ENCODE assay signal across 26 mouse cellular contexts in the genomic region with DNA sequence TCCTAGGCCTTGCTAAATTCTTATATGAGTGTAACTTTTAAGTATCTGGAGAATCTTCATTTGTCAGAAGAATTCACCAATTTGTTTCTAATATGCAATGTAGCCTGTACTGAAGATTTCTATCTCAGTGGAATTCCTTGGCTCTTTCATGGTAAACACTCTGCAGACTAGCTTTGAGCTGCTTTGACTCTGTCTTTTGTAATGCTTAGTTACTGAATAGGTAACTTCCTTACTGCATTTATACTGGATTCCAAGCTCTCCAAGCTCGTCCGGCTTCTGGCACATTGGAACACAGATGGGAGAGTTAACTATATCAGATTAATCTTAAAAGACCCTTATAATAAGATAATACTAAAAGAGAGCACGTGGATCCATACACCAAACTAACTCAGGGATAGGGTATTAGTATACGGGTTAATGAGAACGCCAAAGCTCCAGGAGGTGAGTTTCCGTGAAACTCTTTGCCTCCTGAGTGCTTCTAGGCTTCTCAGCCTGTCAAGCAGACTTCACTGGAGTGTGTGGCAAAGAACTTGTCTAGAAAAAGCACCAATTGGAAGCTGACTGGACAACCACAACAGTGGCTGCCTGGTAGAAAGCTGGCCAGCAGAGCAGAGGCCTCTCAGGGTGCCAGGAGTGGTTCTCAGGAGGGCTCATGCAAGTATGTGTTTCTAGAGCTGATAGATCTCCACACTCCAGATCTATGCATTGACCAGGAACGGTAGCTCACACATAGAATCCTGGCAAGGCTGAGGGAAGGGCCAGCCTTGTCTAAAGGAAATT. TPM values are rescaled to one million over a fixed set of nuclear protein-coding genes. Genes with fewer than 3 reads are reported as not detected.
A peak's percentile ranks its signal among the peaks of the same experiment; 100 is the strongest.
DNase-seq lines count a peak whose midpoint lies in the region; ATAC-seq and TF ChIP-seq lines count a peak whose summit lies in the region.
"Had no signal": no experiment of that assay in that cellular context is flagged by ENCODE, and none has a peak within 500 bp of the region (broad histone marks: within the 10 kb centered on the region; RNA-seq: fewer than 3 reads in every experiment).

No protein-coding gene starts in this region.

- no peak overlapping the region for H3K4me2 ChIP-seq in lung, postnatal 0 days (replicated peaks; ENCODE audit: low read depth, low read length)
- H3K4me2 ChIP-seq: forebrain, embryonic 13.5 days; hindbrain, embryonic 13.5 days had no signal

- peak overlapping the region; percentile 96 for H3K27ac ChIP-seq in ES-Bruce4 (ENCODE audit: insufficient read depth, low read length)
- no peak overlapping the region; the same call in 1 of the 2 replicates for H3K27ac ChIP-seq in lung, postnatal 0 days (ENCODE audit: low read length)
- no peak overlapping the region for H3K27ac ChIP-seq in gastrocnemius, adult 2 months
- H3K27ac ChIP-seq: forebrain, embryonic 13.5 days; heart, embryonic 10.5 days; hindbrain, embryonic 13.5 days; hindbrain, postnatal 0 days had no signal

- no peak for TF ChIP-seq POLR2A in ES-Bruce4 (IDR thresholded peaks at IDR 0.05; ENCODE audit: insufficient read depth, low read length)

- peak; percentile 83 for DNase-seq in R1 (ENCODE audit: low read depth, low spot score)
- peak; percentile 68 for DNase-seq in lung, postnatal 0 days (ENCODE audit: low spot score)
- peak; percentile 64 for DNase-seq in lung, postnatal 36 days
- DNase-seq in gastrocnemius, adult 2 months: no peak
- no peak for DNase-seq in adipocyte (ENCODE audit: low spot score)
- DNase-seq in gastrocnemius, postnatal 10 days: no peak
- DNase-seq: adrenal gland, postnatal 10 days; cerebellum, adult 11-12 months; cerebellum, adult 9-10 months; cerebellum, postnatal 36 days; forebrain, postnatal 0 days; gastrocnemius, postnatal 36 days; heart, adult 18-20 months; heart, postnatal 10 days had no signal

- WGBS in lung, postnatal 0 days: 75% methylated on average over 7 of the region's 7 CpGs

- H3K4me3 ChIP-seq in ES-Bruce4 (ENCODE audit: low read depth, low read length): no peak overlapping the region
- H3K4me3 ChIP-seq in lung, postnatal 0 days (ENCODE audit: low read depth, low read length): no peak overlapping the region
- no peak overlapping the region for H3K4me3 ChIP-seq in gastrocnemius, adult 2 months
- H3K4me3 ChIP-seq: forebrain, embryonic 13.5 days; heart, embryonic 10.5 days; hindbrain, embryonic 13.5 days had no signal

- no peak overlapping the region for H3K9ac ChIP-seq in ES-Bruce4 (ENCODE audit: low read depth, poor library complexity, severe bottlenecking)
- no peak overlapping the region for H3K9ac ChIP-seq in lung, postnatal 0 days (replicated peaks; ENCODE audit: low read depth)
- H3K9ac ChIP-seq: forebrain, embryonic 13.5 days; forebrain, postnatal 0 days; hindbrain, embryonic 13.5 days had no signal

- H3K9me3 ChIP-seq in ES-Bruce4 (replicated peaks; ENCODE audit: control insufficient read depth, insufficient read depth, low read length, poor library complexity, severe bottlenecking): no peaks in the 10 kb centered on the region
- no peaks in the 10 kb centered on the region for H3K9me3 ChIP-seq in lung, postnatal 0 days (ENCODE audit: low read length)
- H3K9me3 ChIP-seq: forebrain, embryonic 13.5 days; heart, embryonic 10.5 days; hindbrain, embryonic 13.5 days had no signal

- intact Hi-C loops in gastrocnemius, adult 2 months (cut with DNase I): no loop called here

- H3K36me3 ChIP-seq in ES-Bruce4 (ENCODE audit: control insufficient read depth, insufficient read depth, low read length, poor library complexity, severe bottlenecking): peaks cover 30% of the 10 kb centered on the region
- H3K36me3 ChIP-seq in lung, postnatal 0 days (ENCODE audit: insufficient read depth, low read length): peaks cover 32% of the 10 kb centered on the region

- no peak for TF ChIP-seq CTCF in ES-Bruce4 (IDR thresholded peaks at IDR 0.05; ENCODE audit: low read depth, low read length)
- no peak for TF ChIP-seq CTCF in lung, postnatal 0 days (IDR thresholded peaks at IDR 0.05)
- no peak for TF ChIP-seq CTCF in gastrocnemius, adult 2 months (IDR thresholded peaks at IDR 0.05)

- no peaks in the 10 kb centered on the region for H3K27me3 ChIP-seq in ES-Bruce4 (ENCODE audit: control insufficient read depth, insufficient read depth, low read length, poor library complexity, severe bottlenecking)
- no peaks in the 10 kb centered on the region for H3K27me3 ChIP-seq in lung, postnatal 0 days (replicated peaks; ENCODE audit: insufficient read depth, low read length)
- H3K27me3 ChIP-seq: CH12.LX; forebrain, embryonic 13.5 days; hindbrain, embryonic 13.5 days; Patski had no signal

- H3K4me1 ChIP-seq in ES-Bruce4 (ENCODE audit: control insufficient read depth, insufficient read depth, low read length): peaks cover 20% of the 10 kb centered on the region
- no peaks in the 10 kb centered on the region for H3K4me1 ChIP-seq in lung, postnatal 0 days (ENCODE audit: insufficient read depth, low read depth, low read length)
- H3K4me1 ChIP-seq: forebrain, embryonic 13.5 days; heart, embryonic 10.5 days; hindbrain, embryonic 13.5 days had no signal

- no peak for TF ChIP-seq EP300 in ES-Bruce4 (IDR thresholded peaks at IDR 0.05; ENCODE audit: insufficient read depth, low read depth, low read length)
- no peak for TF ChIP-seq EP300 in lung, postnatal 0 days (IDR thresholded peaks at IDR 0.05)

- ATAC-seq in lung, postnatal 0 days: peak; percentile 83
- ATAC-seq: forebrain, embryonic 13.5 days; forebrain, postnatal 0 days; hindbrain, postnatal 0 days; Patski had no signal

RNA-seq across cellular contexts. Expression of a gene that starts 21.8 kb away (rescaled TPM):
- 3.2 and 4.1 TPM in 2 replicates for polyA plus RNA-seq in ES-Bruce4 (2011; ENCODE audit: insufficient read depth, insufficient read length, low read depth, missing spikeins)
- polyA plus RNA-seq in lung, postnatal 0 days (2015; fragmentation: Nextera tagmentation; extraction: Ambion mirVana): not detected in 2 replicates
- not detected for total RNA-seq in gastrocnemius, adult 2 months (2021)
- total RNA-seq in gastrocnemius, postnatal 10 days (2021): not detected
- total RNA-seq: adrenal gland, postnatal 10 days; CH12.LX; forebrain, postnatal 0 days; gastrocnemius, adult 18-20 months; gastrocnemius, postnatal 36 days; heart, adult 18-20 months; heart, postnatal 10 days; hematopoietic stem cell, adult 5-6 weeks; hindbrain, postnatal 0 days had no signal
- polyA plus RNA-seq: embryonic facial prominence, embryonic 14.5 days; forebrain, embryonic 13.5 days; forebrain, postnatal 0 days; heart, embryonic 10.5 days; heart, embryonic 14.5 days; hindbrain, embryonic 13.5 days; hindbrain, postnatal 0 days; intestine, embryonic 14.5 days; Patski had no signal

RNA-seq across cellular contexts. Expression of a gene that starts 31.2 kb away (rescaled TPM):
- 55.8 and 60.3 TPM in 2 replicates for polyA plus RNA-seq in ES-Bruce4 (2011; ENCODE audit: insufficient read depth, insufficient read length, low read depth, missing spikeins)
- 28.3 and 35.3 TPM in 2 replicates for polyA plus RNA-seq in lung, postnatal 0 days (2015; fragmentation: Nextera tagmentation; extraction: Ambion mirVana)
- total RNA-seq in gastrocnemius, adult 2 months (2021): 10 to 100 TPM; 55.4 to 56.6 TPM
- total RNA-seq in gastrocnemius, postnatal 10 days (2021): 10 to 100 TPM; 51.5 to 55.9 TPM

RNA-seq across cellular contexts. Expression of a gene that starts 45.1 kb away (rescaled TPM):
- 9.7 and 11.5 TPM in 2 replicates for polyA plus RNA-seq in ES-Bruce4 (2011; ENCODE audit: insufficient read depth, insufficient read length, low read depth, missing spikeins)
- 62.9 and 88.1 TPM in 2 replicates for polyA plus RNA-seq in lung, postnatal 0 days (2015; fragmentation: Nextera tagmentation; extraction: Ambion mirVana)
- total RNA-seq in gastrocnemius, adult 2 months (2021): 10 to 100 TPM; 33.4 to 38.9 TPM
- 10 to 100 TPM; 17.7 to 18.5 TPM for total RNA-seq in gastrocnemius, postnatal 10 days (2021)

Comparison
In these comparisons a context has a peak if more than half of its experiments do, and no peak if none do; other contexts are left out.
1. DNase-seq: peak in R1 (single experiment), lung, postnatal 0 days (single experiment) and lung, postnatal 36 days (single experiment); none in gastrocnemius, adult 2 months (single experiment), adipocyte (single experiment) and gastrocnemius, postnatal 10 days (single experiment).